Mouse (Mus musculus) NIH3T3 (cell line): Measurements from ENCODE around the gene Pnpla5.

ENCODE experiments used
- DNase-seq: peaks from one replicate; pipeline ENCODE4 v3.0.0-alpha.2; 2012; ENCODE audit warnings: low read depth

Gene Pnpla5

DNA sequence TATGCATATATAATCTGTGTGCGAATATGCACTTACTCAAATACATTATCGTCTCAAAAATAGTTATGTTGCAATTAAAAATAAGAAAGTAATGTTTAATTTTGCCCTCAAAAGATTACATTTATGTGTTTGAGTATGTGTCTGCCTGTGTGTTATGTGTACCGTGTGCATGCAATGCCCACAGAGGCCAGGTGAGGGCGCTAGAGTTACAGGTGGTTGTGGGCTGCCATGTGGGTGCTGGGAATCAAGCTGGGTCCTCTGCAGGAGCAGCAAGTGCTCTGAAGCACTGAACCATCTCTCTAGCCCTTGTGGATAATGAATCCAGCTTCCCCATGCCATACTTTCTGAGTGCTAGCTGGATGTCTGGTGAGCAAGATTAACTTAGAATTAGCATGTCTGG is 57.3 kb downstream of the Pnpla5 start:
- no peak for DNase-seq

DNA sequence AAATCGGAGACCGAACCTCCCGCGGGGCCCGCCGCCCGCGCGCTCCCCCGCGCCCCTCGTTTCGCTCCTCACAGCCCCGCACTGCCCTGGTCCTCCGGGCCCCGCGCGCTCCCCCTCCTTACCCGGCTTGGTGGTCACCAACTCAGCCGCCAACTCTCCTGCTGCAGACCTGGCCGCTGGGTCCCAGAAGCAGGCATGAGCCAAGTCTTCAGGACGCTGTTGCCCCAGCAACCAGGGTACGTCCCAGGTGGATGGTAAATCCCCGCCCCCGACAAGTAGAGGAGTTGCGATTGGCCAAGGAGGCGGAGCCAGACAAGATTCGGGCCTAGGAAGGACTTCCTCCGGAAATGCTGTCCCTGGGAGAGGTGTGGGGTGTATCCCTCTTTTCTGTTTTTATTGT is 57.8 kb downstream of the Pnpla5 start, which contains the start of gene Efcab6:
TSS of gene Efcab6 (minus strand) at position 240 of the 400 bp plus-strand sequence.
- no peak for DNase-seq
